Mouse (Mus musculus): Measurements from ENCODE around the gene Mbl2.

- TF ChIP-seq CTCF (IDR thresholded peaks at IDR 0.05; ENCODE audit: low read depth) (no peak), EP300 (IDR thresholded peaks at IDR 0.05; ENCODE audit: low read depth) (no peak)
These were observed 19.5 kb downstream of the Mbl2 start for GRCm38 (mm10) chr19:30252253-30252652.

Measured in heart, postnatal 0 days (tissue).